Mouse (Mus musculus): Measurements from ENCODE around the gene Ccsap.
A peak's percentile ranks its signal among the peaks of the same experiment; 100 is the strongest.
"Not testable (repeated sequence)": the region's sequence is repeated elsewhere in the genome, so short reads cannot be mapped to it uniquely, and the experiment has no call there.

The Ccsap gene

DNA sequence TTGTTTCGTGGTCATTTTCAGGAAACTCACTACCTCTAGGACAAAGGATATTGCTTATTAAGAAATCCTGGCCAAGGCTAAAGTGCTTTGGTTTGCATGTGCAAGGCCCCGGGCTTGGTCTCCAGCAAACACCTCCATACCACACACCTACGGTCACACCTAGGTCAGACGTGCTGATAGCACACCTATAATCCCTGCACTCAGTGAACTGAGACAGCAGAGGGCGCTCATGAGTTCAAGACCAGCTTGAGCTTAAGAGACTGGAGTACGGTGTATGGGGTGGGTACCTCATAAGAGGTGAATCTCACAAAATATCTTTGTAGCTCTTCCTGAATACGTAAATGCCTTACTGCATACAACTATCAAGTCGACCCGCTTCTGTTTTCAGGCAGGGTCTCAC lies 24.6 kb downstream of the Ccsap start:
- DNase-seq (ENCODE audit: low spot score): peak; percentile 36

DNA sequence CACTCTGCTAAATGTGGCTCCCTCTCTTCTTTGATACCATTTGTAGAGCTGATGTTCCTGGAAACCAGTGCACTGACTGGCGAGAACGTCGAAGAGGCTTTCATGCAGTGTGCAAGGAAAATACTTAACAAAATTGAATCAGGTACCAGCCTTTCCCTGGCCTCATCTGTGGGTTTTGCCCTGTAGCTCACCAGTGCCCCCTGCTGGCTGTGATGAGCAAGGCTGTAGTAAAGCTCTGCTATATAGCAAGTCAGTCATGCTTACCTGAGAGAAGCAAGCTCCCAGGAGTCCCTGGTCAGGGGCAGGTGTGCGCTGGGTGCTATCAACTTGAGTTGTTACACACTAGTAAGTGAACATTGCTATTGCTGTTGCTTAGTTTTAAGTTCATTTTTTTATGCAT lies 27.3 kb downstream of the Ccsap start:
- DNase-seq (ENCODE audit: low spot score): peak; percentile 57

DNA sequence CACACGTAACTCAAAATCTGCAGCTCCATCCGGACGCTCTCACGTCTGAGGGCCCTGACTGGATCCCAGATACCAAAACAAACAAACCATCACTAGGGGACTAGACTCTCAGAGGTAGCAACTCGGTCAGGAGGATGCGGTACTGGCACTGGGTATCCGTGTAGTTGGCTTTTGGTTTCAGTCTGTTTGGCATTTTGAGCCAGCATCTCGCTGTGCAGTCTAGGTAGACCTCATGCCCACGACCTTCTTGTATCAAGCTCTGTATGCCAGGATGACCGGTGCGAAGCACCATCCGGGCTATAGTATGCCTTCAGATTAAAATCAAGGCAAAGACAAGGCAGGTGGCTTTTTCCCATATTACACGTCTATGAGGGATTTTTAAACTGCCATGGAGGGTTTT lies 32.5 kb downstream of the Ccsap start:
- DNase-seq (ENCODE audit: low spot score): no peak

DNA sequence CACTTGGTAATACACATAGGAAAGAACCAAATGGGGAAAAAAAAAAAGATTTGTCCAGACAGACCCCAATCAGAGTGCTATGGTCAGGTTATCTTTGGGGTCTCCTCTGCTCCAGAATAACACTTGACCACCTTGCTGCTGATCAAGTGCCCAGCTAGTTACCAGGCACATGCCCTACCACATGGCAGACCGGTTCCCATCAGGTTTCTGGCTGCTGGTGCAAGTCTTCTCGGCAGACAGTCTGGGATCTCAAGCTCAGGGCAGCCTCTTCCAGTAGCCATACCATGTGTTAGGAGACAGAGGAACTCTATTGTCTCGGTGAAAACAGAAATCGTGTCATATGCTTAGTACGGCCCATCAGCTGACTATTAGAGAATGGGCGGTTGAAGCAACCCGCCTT lies 33.3 kb downstream of the Ccsap start:
- no peak for DNase-seq (ENCODE audit: low spot score)

DNA sequence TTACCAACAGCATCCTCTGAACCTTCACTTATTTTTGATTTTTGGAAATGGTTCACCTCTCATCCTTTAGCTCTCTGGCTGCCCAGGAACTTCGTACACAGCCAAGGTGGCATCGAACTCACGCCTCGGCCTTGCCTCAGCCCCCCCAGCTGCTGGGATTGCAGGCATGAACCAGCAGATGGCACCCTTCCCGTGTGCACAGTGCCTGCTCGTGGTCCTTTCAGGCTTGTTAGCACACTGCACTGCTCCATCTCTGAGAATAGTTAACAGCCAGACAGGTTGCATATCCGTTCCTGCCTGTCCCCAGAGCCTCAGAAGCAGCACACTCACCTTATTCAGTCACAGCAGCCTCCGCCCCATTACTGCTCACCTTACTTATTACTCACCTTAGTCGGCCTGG lies 34.0 kb downstream of the Ccsap start:
- DNase-seq (ENCODE audit: low spot score): no peak

DNA sequence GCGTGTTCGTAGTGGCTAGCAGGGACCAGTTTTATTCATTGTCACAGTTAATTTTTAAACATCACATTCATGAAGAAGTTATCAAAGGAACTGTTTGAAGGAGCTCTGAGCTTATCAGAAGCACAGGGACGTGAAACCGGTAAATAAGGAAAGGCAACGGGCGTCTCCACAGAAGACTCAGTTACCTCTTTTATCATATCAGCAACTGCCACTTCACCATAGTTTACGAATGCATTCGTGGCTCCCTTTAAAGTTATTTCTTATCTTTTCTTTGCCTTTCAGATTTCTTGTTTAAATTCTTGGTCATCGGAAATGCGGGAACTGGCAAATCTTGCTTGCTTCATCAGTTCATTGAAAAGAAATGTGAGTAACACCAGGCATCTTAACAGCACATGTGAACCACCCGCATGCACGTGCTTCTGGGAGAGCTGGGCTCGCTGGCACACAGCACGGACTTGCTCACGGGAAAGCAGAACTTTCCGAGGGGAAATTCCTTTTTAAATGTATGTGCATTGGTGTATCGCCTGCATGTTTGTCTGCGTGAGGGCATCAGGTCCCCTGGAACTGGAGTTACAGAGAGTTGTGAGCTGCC lies 36.4 kb downstream of the Ccsap start:
- DNase-seq (ENCODE audit: low spot score): no peak

DNA sequence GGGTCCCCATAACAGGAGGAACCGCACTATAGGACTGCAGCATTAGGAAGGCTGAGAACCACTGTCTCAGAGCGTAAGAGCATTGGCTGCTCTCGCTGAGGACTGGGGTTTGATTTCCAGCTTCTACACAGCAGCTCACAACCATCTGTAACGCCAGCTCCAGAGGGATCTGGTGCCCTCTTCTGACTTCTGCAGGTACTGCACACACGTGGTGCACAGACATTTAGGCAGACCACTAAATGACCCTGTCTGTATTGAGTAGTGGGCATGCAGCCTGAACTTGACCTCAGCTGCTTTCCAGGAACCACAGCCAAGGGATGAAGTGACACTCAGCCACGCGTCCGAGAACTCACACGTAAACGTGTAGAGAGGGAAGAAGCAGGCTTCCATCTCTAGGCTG lies 36.9 kb downstream of the Ccsap start:
- no peak for DNase-seq (ENCODE audit: low spot score)

DNA sequence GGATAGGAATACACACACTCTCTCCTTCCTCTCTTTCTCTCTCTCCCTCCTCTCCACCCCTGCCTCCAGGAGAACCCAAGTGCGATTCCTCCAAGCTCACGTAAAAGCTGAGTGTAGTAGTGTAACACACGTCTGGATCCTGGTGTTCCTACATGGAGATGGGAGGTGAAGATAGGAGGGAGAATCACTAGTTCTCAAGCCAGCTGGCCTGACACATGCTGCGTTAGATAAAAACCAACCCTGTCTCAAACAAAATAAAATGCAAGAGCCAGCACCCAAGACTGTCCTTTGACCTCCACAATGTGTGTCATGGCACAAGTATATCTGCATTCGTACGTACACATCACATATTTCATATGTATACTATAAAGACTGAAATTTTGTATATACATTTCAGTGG lies 39.2 kb downstream of the Ccsap start:
- no peak for DNase-seq (ENCODE audit: low spot score)

DNA sequence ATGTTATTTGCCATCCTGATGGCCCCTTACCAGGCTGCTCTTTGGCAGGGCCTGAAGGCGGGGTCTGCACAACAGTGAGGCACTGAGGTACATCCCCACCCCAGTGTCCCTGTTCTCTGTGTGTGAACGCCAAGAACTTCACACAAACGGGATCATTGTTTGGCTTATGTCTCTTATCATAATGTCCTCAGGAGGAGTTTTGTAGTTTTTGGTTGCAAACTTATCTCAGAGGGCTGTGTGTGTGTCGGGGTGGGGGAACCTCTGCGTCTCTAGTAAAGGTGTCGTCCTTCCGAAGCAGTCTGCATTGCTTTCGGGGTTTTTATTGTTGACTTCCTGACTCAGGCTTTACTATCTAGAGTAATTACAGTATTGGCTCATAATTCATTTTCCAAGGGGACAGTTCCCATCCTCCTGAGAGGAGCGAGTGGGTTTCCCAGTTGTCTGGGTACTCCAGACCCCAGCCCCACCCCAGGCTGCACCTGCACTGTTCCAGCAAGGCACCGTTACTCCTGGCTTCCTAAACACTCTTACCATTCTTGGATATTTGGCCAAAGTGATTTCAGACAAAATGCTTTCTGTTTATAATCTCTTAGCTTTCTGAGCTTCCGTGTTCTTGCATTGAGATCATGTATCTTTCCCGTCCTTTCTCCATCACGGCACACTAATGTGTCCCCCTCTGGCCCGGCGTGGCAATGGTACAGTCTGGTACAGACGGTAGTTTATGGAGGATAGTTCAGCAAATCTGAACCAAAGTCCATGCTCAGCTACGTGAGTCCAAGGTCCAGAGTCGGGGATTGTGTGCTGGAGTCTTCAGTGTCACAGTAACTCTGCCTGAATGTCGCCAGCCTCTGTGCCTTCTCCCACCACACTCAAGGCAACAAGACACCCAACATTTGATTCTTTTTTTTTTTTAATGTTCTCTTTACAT lies 40.1 kb downstream of the Ccsap start:
- DNase-seq (ENCODE audit: low spot score): no peak

DNA sequence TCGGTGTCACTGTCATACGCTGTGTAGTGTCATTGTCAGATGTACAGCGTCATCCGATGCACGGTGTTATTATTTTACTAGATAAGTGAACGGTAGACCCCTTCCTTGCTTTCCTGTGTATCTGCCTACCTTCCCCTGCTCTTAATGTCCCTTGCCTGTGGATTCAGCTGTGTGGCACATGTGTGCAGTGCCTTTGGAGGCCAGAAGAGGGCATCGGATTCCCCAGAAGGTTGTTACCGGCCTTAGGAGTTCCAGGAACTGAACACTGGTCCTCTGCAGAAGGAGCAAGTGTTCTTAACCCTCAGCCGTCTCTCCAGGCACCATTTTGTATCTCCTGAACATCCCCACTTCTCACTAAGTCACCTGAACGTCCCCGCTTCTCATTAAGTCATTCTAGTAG lies 42.3 kb downstream of the Ccsap start:
- no peak for DNase-seq (ENCODE audit: low spot score)

DNA sequence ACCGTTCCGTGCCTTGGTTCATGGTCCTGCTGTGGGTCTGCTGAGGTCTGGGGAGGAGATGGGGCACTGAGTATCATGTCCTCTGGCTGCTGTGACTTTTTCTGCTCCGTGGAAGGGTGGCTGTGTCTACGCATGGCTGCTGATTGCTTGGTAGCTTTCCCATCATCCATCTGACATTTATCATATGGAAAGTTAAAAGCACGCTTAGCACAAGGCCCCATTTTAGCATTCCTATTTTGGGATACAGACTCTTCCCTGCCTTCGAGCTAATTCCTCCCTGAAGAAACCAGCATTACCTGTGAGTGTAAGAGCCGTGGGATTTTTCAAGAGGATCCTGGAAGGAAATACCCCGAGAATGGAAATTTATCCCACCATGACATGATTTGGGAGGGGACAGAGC lies 43.1 kb downstream of the Ccsap start:
- no peak for DNase-seq (ENCODE audit: low spot score)

DNA sequence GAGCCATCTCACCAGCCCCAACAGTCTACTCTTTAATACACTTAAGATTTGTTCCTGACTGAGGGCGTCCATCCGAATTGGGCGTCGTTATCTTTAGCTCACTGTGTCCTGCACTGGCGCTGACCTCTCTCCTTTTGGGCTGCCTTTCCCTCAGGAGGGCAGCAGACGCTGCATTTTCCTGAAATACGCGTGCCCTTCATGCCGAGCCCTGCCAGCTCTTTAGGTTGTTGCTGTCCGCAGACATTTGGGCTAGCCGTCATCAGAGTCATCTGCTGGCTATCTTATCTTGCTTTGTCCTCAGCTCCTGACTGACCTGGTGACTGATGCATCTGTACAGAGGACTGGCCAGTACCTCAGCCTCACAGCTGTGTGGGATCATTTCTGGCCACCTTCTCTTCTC lies 44.7 kb downstream of the Ccsap start:
- no peak for DNase-seq (ENCODE audit: low spot score)

DNA sequence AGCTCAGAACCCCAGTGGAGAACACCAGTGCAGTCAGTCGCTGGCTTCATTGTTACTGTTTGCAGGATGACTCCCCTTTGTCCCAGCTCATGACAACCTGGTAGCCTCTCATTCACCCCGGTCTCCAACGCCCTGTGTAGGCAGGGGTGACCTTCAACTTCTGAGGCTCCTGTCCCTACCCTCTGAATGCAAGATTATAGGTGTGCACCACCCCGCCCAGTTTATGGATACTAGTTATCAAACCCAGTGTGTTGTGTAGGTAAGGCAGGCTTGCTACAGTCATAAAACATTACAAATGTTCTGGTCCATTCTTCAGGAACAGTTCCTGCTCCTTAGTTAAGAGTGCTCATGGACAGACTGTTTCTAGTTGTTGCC lies 46.1 kb downstream of the Ccsap start:
- DNase-seq (ENCODE audit: low spot score): no peak

DNA sequence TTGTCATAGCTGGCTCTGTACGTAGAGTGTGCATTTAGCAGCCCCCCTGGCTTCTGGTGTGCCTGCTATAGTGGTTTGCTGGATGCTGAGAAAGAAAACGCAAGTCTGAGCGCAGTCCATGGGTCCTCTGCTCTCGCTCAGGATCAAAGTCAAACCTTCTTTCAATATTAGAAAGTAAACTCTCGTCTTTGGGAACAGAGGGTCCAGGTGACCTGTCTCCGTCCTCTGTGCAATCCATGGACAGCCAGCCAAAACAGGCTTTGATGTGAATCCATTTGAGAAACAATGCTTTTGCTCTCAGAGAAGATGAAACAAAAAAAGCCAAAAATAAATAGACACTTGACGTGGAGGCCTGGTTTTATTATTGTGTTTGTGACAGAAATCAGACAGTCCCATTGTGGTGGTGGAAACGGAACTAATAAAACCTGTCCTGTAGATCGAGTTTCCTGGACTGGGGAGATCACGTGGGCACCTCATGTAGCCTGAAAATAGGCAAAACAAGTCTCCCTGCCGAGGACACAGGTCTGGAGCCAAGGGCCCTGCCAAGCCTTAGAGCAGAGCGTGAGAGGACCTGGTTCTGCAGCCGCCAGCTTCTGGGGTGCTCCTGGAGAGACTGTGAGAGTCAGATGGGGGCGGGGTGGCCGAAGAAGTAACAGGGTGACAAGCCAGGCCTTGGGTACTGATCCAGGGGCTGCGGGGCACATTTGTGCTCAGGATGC lies 46.7 kb downstream of the Ccsap start:
- no peak for DNase-seq (ENCODE audit: low spot score)

DNA sequence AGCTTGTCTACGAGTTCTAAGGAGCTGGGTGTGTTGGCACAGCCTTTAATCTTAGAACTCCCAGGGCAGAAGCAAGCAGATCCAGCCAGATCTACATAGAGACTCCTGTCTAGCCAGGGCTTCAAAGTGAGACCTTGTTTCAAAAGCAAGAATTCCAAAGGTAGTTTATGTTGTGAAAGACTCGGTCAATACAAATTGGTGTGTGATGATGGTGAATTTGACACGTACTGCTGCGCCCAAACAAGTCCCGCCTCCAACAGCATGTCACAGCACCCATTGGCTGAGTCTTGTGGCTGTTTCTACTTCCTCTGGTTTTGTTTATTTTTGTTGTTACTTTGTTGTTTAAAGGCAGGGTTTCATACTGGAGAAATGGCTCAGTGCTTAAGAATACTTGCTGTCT lies 47.8 kb downstream of the Ccsap start:
- no peak for DNase-seq (ENCODE audit: low spot score)

DNA sequence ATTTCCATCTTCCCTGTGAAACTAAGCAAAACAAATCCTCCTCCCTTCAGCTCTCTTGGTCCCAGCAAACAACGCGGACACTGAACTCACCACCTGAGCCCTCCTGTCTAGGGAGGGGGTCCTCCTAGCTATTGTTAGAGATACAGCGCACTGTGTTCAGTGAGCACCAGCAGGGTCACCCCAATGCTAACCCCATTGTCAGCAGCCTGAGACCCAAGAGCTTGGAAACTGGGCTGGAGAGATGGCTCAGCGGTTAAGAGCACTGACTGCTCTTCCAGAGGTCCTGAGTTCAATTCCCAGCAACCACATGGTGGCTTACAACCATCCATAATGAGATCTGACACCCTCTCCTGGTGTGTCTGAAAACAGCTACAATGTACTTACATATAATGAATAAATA lies 50.7 kb downstream of the Ccsap start:
- DNase-seq (ENCODE audit: low spot score): not testable (repeated sequence)

DNA sequence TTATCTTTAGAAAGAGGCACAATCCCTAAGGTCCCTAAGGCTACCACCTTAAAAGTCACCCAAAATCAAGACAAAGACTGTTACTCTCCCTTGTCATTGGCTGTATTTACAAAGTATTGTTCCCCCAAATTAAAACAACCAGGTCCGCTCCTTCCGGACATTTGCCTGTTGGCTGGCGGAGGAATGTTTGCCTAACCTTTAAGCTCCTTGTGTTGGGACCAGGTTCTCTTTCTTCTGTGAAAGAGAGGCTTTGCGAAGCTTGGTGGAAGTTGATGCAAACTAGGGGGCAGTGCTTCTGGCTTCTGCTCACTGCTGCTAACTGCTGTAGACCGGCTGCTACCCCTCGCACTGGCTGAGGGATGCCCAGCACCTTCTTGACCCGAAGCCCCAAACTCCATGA lies 51.3 kb downstream of the Ccsap start:
- no peak for DNase-seq (ENCODE audit: low spot score)

DNA sequence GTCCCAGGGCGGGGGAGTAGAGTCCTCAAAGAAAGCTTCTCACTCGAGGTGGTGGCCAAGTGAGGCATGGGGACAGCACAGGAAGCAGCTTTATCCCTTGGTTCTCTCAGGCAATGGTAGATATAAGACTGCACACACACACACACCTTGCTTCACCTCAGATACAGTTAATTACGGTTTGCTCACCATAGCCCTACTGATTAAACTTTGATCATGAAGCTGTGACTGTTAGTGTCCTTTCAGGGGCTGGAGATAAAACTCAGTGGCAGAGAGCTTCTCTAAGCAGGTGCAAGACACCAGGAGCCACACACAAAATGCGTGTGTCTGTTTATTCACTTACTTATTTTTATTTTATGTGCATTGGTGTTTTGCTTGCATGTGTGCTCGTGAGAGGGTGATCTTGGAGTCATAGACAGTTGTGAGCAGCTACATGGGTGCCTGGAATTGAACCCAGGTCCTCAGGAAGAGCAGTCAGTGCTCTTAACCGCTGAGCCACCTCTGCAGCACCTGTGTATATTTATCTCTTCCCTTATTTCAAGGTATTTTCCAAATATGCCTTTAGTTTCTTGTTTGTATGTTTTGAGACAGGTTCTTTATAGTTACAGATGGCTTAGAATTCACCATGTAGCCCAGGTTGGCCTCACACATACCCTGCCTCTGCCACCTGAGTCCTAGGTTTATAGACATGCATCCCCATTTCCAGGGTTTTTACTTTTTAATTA lies 52.0 kb downstream of the Ccsap start:
- DNase-seq (ENCODE audit: low spot score): no peak

DNA sequence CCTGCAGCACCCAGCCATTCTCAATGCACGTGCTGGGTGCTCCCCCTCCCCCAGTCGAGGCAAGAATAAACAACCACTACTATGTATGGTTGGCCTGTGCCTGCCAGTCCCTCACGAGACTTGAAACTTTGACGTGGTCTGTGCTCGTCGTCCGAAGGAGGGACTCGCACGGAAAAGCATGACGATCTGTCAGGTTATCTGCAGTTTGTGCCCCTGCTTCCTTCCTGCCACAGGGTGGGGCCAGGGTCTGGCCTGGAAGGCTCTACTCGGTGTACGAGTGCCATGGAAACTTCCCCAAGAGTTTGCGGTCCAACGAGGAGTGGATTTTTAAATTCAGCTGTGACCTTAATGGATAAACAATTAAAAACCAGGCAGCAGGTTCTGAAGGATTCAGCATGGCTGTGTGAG lies 53.0 kb downstream of the Ccsap start:
- DNase-seq (ENCODE audit: low spot score): peak; percentile 28

DNA sequence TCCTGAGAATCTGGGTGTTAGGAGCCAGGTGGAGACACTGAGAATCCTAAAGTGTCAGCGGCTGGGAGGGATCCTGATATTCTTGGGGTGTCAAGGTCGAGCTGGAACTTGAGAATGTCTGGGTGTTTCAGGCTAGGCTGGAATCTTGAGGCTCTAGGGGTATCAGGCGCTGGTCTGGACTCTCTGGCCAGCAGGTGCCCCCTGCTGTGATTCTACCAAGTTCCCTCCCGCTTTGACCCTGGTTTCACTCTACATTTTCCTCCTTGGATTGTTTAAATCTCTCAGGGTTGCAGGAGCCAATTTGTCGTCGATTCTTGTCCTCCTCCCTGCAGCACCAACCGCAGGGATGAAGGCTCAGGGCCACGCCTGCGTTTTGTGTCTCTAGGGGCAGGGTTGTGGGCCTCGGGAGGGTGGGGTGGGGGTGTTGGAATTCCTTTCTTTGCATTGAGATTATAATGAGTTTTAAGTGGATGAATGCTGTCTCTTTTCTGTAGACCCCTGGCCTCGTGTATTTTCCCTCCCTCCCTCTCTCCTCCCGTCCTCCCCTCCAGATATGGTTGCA lies 53.6 kb downstream of the Ccsap start:
- no peak for DNase-seq (ENCODE audit: low spot score)

DNA sequence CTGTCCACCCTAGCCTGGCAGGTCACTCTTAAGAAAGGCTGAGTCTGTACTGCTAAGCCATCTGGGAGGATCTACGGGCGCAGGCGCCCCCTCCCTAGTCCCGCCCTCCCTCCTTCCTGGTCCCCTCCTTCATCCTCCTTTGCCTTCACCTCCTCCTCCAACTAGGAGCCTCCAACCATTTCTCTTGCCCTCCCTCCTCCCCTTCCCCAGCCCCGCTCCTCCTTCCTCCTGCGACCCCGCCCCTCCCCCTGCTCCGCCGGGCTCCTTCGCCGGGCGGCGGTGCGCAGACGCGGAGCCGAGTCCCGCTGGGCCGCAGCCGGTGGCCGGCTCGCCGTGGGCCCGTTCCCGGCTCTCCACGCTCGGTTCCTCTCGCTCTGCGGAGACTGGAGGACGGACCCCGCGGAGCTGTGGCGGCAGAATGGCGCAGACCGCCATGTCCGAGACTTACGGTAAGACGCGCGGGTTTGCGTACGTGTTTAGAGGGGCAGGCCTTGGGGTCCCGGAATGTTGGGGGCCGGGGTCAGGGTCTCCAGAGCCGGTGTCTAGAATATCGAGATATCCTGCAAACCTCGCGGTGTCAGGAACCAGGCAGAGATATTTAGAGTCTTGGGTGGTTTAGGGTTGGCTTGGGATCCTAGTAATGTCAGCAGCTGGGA lies 54.2 kb downstream of the Ccsap start, which contains the start of gene Rab4a:
Gene Rab4a, plus strand, starts transcription at position 268 of the 656 bp plus-strand sequence.
- DNase-seq (ENCODE audit: low spot score): peak; percentile 84

Data from lung, postnatal 25 days (tissue).